Mouse (Mus musculus): ENCODE results near the gene Rreb1. TPM values are rescaled to one million over a fixed set of nuclear protein-coding genes. Genes with fewer than 3 reads are reported as not detected.
A peak's percentile ranks its signal among the peaks of the same experiment; 100 is the strongest.

Rreb1 gene
- total and polyA plus RNA-seq, 2 experiments from 2014 or later: 2.3 to 6.0 TPM

- Histone ChIP-seq H3K4me1 (ENCODE audit: insufficient read depth, low read length) (peaks cover 6% of the 10 kb centered on the region), H3K9ac (replicated peaks; ENCODE audit: low read length) (no peak overlapping the region), H3K4me3 (ENCODE audit: low read length) (no peak overlapping the region), H3K36me3 (ENCODE audit: insufficient read depth, low read length) (no peaks in the 10 kb centered on the region), H3K27me3 (ENCODE audit: insufficient read depth, low read length) (no peaks in the 10 kb centered on the region), H3K4me2 (ENCODE audit: low read depth, low read length) (peak overlapping the region; percentile 50), H3K9me3 (ENCODE audit: low read length) (no peaks in the 10 kb centered on the region), H3K27ac (no peak overlapping the region)
- no peak for TF ChIP-seq CTCF (IDR thresholded peaks at IDR 0.05; ENCODE audit: low read depth)
- 36% methylated on average over 20 of the region's 20 CpGs for WGBS
- peak; percentile 16; the same call in 1 of the 2 replicates for ATAC-seq
- no peak for DNase-seq (ENCODE audit: low spot score)
Measured at GRCm38 (mm10) chr13:37964128-37965087, 186.2 kb downstream of the Rreb1 start.

- Histone ChIP-seq H3K9me3 (ENCODE audit: low read length) (no peaks in the 10 kb centered on the region), H3K27ac (no peak overlapping the region), H3K27me3 (ENCODE audit: insufficient read depth, low read length) (no peaks in the 10 kb centered on the region), H3K4me1 (ENCODE audit: insufficient read depth, low read length) (peaks cover 6% of the 10 kb centered on the region), H3K4me2 (ENCODE audit: low read depth, low read length) (no peak overlapping the region), H3K9ac (replicated peaks; ENCODE audit: low read length) (no peak overlapping the region), H3K36me3 (ENCODE audit: insufficient read depth, low read length) (no peaks in the 10 kb centered on the region), H3K4me3 (ENCODE audit: low read length) (no peak overlapping the region)
- DNase-seq (ENCODE audit: low spot score) (no peak), ATAC-seq (no peak)
- WGBS: 43% methylated on average over 17 of the region's 17 CpGs
- TF ChIP-seq CTCF (IDR thresholded peaks at IDR 0.05; ENCODE audit: low read depth): peak; percentile 56
Measured at GRCm38 (mm10) chr13:37965126-37965914, 187.1 kb downstream of the Rreb1 start.

- Histone ChIP-seq H3K4me1 (ENCODE audit: insufficient read depth, low read length) (peaks cover 6% of the 10 kb centered on the region), H3K4me3 (ENCODE audit: low read length) (no peak overlapping the region), H3K9ac (replicated peaks; ENCODE audit: low read length) (no peak overlapping the region), H3K27me3 (ENCODE audit: insufficient read depth, low read length) (no peaks in the 10 kb centered on the region), H3K9me3 (ENCODE audit: low read length) (no peaks in the 10 kb centered on the region), H3K36me3 (ENCODE audit: insufficient read depth, low read length) (no peaks in the 10 kb centered on the region), H3K4me2 (ENCODE audit: low read depth, low read length) (no peak overlapping the region), H3K27ac (no peak overlapping the region)
- DNase-seq (ENCODE audit: low spot score): no peak
- 76% methylated on average over 15 of the region's 15 CpGs for WGBS
- ATAC-seq: no peak
- no peak for TF ChIP-seq CTCF (IDR thresholded peaks at IDR 0.05; ENCODE audit: low read depth)
Measured at GRCm38 (mm10) chr13:37966256-37967051, 188.3 kb downstream of the Rreb1 start.

GRCm38 (mm10) chr13:37967052-37967437 lies 188.8 kb downstream of the Rreb1 start:
- no peak overlapping the region for H3K9ac ChIP-seq (replicated peaks; ENCODE audit: low read length)
- ATAC-seq (peak; percentile 28; the same call in 1 of the 2 replicates), DNase-seq (ENCODE audit: low spot score) (peak; percentile 34)
- H3K4me1 ChIP-seq (ENCODE audit: insufficient read depth, low read length): peaks cover 6% of the 10 kb centered on the region
- no peak for TF ChIP-seq CTCF (IDR thresholded peaks at IDR 0.05; ENCODE audit: low read depth)
- H3K4me3 ChIP-seq (ENCODE audit: low read length): no peak overlapping the region
- no peaks in the 10 kb centered on the region for H3K36me3 ChIP-seq (ENCODE audit: insufficient read depth, low read length)
- no peaks in the 10 kb centered on the region for H3K27me3 ChIP-seq (ENCODE audit: insufficient read depth, low read length)
- WGBS: 36% methylated on average over 12 of the region's 12 CpGs
- H3K4me2 ChIP-seq (ENCODE audit: low read depth, low read length): no peak overlapping the region
- H3K27ac ChIP-seq: no peak overlapping the region
- H3K9me3 ChIP-seq (ENCODE audit: low read length): no peaks in the 10 kb centered on the region

GRCm38 (mm10) chr13:37967565-37967964 lies 189.4 kb downstream of the Rreb1 start:
- H3K27ac ChIP-seq: no peak overlapping the region
- TF ChIP-seq CTCF (IDR thresholded peaks at IDR 0.05; ENCODE audit: low read depth): no peak
- no peak overlapping the region for H3K4me3 ChIP-seq (ENCODE audit: low read length)
- H3K4me2 ChIP-seq (ENCODE audit: low read depth, low read length): no peak overlapping the region
- H3K9ac ChIP-seq (replicated peaks; ENCODE audit: low read length): no peak overlapping the region
- no peak for ATAC-seq
- H3K9me3 ChIP-seq (ENCODE audit: low read length): no peaks in the 10 kb centered on the region
- 61% methylated on average over 10 of the region's 10 CpGs for WGBS
- H3K4me1 ChIP-seq (ENCODE audit: insufficient read depth, low read length): peaks cover 6% of the 10 kb centered on the region
- no peak for DNase-seq (ENCODE audit: low spot score)
- H3K36me3 ChIP-seq (ENCODE audit: insufficient read depth, low read length): no peaks in the 10 kb centered on the region
- no peaks in the 10 kb centered on the region for H3K27me3 ChIP-seq (ENCODE audit: insufficient read depth, low read length)

- H3K9me3 ChIP-seq (ENCODE audit: low read length): no peaks in the 10 kb centered on the region
- WGBS: 8% methylated on average over 14 of the region's 14 CpGs
- no peak overlapping the region for H3K4me3 ChIP-seq (ENCODE audit: low read length)
- DNase-seq (ENCODE audit: low spot score) (peak; percentile 82), ATAC-seq (peak; percentile 30)
- H3K4me2 ChIP-seq (ENCODE audit: low read depth, low read length): peak overlapping the region; percentile 21; the same call in 1 of the 2 replicates
- no peaks in the 10 kb centered on the region for H3K27me3 ChIP-seq (ENCODE audit: insufficient read depth, low read length)
- H3K27ac ChIP-seq: no peak overlapping the region
- H3K4me1 ChIP-seq (ENCODE audit: insufficient read depth, low read length): peaks cover 3% of the 10 kb centered on the region
- peak; percentile 95 for TF ChIP-seq CTCF (IDR thresholded peaks at IDR 0.05; ENCODE audit: low read depth)
- no peaks in the 10 kb centered on the region for H3K36me3 ChIP-seq (ENCODE audit: insufficient read depth, low read length)
- no peak overlapping the region for H3K9ac ChIP-seq (replicated peaks; ENCODE audit: low read length)
Measured at GRCm38 (mm10) chr13:37969337-37969736, 191.1 kb downstream of the Rreb1 start.
